Mouse (Mus musculus): Measurements from ENCODE around the gene Tirap.

DNA sequence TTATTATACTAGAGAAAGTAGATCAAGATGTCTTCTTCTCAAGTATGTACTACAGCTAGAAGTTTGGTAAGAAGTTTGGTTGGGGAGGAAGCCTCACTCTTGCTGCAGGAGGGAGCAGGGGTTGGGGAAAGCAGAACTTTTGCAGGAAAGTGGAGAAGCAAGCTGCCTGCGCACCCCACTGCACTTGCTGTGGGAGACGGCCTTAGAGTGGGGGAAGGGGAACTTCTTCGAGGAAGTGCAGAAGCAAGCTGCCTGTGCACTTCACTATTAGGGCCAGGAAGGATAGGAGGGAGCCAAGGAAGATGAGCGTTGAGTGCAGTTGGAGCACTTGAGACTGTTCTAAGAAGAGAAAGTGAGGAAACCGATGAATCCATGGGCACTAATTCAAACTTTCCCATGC lies 16.7 kb downstream of the Tirap start:
- TF ChIP-seq CTCF (IDR thresholded peaks at IDR 0.05; ENCODE audit: low read depth) (no peak), EP300 (IDR thresholded peaks at IDR 0.05; ENCODE audit: low read depth) (no peak)

Measured in heart, postnatal 0 days (tissue).